Mouse (Mus musculus) kidney, adult 18-20 months (tissue): ENCODE data around the gene Runx2.

Source experiments
- DNase-seq: peaks from one replicate; pipeline ENCODE4 v3.0.0; 2021

Runx2 gene

DNA sequence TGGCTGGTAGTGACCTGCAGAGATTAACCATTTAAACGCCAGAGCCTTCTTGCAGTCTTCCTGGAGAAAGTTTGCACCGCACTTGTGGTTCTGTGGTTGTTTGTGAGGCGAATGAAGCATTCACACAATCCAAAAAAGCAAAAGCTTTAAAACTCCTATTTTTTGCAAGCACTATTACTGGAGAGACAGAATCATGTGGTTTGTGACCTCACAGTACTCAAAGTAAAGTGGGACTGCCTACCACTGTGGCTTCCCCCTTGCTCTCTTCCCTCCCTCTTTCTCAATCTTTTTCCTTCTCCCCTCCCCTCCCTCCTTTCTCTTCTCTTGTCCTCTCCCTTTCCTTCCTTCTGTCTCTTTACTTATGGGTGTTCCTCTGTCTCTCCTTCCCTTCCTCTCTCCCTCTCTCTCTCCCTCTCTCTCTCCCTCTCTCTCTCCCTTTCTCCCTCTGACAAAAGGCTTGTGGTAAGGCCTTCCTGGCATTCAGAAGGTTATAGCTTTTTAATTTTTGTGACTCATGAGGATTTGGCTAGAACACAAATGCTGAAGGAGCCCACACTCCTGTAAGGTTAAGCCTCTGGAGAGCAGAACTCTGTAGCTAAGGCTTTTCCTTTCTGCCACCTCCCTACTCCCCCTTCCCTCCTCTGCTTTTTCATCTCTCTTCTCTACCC, at the start of gene Runx2:
TSS of gene Runx2 (minus strand) at position 290 of the 668 bp plus-strand sequence.
- no peak for DNase-seq

DNA sequence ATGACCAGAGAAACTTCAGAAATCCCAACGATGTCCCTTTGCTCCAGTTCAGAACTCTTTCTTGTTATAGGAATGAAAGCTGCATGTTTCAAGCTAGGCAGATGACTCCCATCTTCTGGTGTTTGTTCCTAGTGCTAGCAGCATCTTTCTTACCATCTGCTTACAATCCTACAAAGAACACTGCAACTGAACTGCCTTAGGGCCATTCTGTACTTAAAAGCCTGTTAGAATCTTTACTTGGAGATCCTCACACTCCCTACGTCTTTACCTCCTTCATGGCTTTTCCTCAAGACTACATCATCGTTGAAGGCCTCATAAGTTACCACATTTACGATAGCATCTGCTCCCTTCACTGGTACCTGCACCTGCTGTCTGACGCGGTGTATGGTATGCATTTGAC, 48.6 kb upstream of the Runx2 start:
- DNase-seq = no peak

DNA sequence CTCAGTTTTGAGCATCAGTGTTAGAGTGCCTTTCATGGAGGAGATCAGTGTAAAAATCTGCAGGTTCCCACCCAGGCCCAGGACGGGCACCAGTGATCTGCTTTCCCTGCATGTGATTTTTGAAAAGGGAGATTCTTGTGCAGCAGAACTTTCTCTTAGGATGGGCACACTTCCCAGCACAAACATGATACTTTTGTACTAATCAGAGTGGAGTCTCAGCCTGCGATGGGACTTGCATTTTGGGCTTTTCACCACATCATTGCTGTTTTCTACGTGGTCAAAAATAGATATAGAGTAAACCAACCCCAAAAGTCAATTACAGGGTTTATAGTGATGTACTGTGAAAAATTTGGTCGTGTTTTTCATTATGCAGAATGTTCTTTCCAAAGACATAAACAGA, 27.6 kb upstream of the Runx2 start:
- DNase-seq = no peak

DNA sequence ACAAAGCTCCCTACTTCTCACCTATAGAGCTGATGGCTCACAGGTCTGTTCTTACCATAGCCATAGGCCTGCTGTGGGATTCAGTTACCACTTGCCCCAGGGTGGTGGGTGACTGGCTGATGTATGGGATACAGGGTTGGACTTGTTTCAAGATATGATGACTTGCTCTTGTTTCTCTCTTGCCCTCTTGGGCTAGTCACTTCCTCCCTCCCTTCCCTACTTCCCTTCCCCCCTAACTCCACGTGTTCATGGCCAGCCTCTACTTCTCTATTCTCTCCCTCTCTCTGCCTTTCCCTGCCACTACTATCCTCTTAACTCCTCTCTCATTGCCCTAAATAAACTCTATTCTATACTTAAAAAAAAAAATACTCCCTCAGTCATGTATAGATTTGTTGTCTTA, 16.6 kb upstream of the Runx2 start:
- no peak for DNase-seq

DNA sequence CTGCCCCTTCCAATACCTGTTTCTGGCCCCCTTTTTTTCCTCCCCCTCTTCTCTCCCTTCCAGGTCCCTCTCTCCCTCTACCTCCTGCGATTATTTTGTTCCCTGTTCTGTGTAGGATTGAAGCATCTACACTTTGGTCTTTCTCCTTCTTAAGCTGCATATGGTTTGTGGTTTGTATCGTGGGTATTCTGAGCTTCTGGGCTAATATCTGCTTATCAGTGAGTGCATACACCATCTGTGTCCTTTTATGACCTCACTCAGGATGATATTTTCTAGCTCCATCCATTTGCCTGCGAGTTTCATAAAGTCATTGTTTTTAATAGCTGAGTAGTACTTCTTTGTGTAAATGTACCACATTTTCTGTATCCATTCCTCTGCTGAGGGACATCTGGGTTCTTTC, 15.0 kb upstream of the Runx2 start:
- DNase-seq = no peak

DNA sequence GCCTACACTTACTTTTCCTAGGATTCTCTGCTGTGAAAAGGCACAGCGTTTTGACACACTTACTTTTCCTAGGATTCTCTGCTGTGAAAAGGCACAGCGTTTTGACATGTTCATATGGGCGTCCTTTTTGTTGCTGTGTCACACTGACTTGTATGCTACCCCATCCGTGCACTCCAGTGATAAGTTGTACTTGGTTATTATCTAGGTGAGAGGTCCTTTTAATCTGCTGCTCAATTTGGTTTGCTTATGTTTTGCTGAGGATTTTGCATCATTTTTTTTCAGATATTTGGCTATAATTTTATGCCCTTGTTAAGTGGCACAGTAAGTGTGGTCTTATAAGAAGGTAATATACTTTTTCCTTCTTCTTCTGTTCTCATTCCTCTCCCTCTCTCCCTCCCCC, 13.4 kb upstream of the Runx2 start:
- DNase-seq = no peak

DNA sequence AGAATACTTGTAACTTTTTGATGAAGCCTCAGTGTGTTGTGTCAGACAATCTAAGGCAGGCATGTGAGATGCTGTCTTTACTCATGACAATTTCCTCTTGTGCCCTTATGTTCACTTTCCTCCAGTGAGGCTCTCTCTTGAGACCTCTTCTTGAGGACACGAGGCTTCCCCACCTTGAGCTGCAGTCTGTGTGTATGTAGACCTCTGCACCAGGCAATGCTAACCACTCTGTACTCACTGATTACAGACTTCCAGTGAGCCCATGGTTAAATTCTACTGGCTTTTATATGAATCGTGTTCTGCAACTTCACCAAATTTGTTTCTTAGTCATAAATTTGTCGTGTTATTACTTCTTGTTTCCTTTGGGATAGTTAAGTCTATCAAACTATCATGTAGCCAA, 12.5 kb upstream of the Runx2 start:
- no peak for DNase-seq

DNA sequence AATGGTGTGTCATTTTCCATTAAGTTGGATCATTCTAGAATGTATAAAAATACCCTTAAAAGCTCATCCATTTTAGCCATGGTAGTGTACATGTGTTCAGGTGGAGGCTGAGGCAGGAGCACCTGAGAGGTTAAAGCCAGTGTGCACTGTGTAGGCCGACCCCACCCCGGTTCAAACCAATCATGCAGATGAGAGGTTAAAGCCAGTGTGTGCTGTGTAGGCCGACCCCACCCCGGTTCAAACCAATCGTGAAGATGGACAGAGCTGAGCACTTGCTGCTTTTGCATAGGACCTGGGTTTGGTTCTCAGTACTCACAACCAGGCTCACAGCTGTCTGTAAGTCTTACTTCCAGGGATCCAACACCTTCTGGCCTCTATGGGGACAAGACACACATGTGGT, 7.3 kb upstream of the Runx2 start:
- no peak for DNase-seq

DNA sequence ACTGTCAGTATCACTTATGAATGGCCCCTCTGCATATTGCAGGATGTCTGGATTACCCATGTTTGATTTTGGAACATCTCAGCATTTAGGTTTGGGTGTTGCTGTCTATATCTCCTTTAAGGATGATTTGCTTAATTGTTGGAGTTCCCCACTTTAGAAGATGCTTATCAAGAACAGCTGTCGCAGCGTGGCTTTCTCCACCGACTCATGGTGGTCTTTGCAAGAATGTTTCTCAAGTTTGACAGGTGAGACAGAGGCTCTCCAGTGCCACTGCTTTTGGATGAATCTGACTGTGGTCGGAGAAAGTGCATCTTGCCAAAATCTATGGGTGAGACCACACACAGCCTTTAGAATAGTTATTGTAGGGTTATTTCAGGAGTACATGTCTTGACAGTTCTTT, 5.2 kb upstream of the Runx2 start:
- DNase-seq = no peak

DNA sequence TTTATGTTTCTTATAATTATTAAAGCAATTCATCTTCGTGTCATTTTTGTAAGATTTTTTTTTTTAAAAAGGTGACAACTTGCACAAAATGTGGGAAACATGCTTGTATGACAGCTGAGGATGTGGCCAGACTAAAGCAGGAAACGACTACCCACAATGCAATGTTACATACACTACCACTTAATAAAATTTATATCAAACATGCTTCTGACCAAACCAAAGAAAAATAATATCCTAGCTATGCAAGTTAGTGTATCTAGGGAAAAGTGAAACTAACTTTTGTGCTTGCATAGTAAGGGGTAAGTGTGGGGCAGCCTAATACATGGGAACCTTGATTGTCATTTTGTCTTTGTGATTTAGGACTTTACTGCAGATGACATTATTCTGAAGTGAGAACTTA, 4.2 kb upstream of the Runx2 start:
- DNase-seq = no peak

DNA sequence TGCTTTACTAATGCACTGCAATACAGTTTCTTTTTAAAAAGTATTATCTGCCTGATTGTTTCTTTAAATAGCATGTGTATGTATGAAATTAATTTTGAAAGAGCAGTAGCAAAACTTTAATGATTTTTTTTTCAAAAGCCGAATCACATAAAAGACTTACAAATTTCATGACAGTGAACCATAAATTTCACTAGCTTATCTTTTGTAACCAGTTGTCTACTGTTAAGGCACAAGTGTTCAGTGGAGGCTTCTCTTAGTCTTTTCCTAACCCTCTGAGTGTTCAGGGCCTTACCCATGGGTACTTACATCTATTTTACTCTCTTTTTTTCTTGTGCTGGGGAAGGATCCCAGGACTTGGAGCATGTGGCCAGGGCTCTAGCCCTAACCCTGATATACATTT, 7.6 kb downstream of the Runx2 start:
- DNase-seq = no peak

DNA sequence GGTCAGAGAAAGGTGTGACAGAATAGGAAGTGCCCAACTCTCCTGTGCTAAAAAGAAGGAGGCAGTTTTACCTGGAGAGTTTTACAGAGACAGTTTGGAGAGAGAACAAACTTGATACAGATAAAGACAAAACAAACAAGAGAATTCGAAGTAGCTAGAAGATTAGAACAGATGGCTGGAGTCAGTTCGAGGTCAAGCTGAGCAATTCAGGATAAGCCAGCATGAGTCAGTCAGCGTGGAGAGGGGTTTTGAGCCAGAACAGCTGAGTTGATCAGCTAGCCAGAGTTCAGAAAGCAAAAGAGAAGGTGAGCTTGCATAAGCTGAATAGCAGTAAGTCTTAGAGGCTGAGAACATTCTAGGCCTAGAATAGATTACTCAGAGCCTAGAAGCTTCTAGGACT, 17.3 kb downstream of the Runx2 start:
- no peak for DNase-seq

DNA sequence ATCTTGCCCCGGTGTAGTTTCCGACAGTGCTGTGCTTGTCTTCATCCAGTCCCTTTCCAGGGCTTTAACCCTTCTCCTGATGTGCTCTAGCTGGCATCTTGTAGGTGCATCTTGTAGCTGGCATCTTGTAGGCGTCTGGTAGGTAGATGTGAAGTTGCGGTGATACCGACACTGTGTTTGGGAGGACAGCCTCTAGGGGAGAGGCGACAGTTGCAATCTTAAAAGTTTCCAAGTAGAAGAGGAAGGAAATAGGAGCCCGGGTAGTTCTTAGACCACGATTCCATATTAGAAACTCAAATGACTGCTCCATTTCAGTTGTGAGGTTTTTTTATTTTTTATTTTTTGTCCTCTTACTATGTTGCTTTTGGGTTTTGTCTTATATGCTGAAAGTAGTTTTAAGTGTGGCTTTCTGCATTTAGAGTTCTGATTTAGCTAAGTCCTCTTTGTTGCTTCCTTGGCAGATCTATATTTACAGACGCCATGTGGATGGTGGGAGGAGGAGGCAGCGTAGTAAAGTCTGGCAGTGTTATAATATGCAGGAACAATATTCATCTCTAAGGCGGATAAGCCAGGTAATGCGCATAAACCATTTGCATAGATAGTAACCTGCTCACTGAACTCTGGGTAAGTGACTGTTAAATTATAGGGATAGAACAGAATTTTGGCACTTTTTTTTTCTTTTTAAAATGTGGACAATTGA, 22.2 kb downstream of the Runx2 start:
- DNase-seq = no peak

DNA sequence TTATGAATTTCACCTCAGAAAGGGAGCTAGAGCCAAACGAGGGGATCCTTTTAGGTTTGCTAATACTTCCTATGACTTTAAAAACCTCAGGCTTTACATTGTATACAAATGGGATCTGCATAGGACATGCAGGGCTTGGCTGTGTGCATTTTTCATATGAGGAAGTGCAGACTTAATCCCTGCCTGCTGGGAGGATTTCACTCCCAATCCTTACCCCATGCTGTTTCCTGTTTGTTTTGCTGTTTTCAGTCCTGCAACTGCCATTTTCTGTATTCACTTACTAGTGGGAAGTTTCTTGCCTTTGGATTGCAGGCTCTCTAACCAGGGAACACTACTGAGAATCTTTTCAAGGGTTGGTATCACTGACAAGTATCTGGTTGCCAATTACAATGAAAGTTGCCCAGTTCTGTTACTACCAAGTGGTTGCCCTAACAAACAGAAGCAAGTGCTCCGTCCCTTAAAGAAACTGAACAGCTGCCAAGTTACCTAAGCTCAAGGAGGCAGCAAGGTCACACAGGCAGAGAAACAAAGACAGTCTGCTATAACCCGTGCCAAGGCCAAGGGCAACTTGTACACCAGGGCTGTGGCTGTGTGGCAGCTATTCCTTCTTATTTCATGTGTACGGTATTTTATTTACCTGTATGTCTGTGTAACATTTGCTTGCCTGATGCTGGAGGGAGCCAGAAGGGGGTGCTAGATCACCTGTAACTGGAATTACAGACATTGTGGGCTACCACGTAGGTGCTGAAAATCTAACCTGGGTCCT, 25.4 kb downstream of the Runx2 start:
- peak; percentile 35 for DNase-seq

DNA sequence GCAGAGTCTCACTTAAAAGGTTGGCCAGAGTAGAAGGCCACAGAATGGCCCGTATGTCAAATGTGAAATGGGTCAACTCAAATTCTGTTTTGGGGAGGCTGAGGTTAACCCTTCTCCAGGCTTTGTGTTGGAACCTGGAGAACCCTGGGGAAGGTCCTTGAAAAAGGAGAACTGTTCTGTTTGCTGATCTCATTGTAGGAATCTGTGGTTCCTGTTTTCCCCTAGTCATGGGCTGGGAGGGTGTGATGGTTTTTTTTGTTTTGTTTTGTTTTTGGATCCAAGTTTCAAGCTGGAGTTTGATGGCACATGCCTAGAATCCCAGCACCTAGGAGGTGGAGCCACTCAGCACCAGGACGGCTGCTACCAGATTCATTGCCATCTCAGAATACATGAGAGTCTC, 31.5 kb downstream of the Runx2 start:
- no peak for DNase-seq

DNA sequence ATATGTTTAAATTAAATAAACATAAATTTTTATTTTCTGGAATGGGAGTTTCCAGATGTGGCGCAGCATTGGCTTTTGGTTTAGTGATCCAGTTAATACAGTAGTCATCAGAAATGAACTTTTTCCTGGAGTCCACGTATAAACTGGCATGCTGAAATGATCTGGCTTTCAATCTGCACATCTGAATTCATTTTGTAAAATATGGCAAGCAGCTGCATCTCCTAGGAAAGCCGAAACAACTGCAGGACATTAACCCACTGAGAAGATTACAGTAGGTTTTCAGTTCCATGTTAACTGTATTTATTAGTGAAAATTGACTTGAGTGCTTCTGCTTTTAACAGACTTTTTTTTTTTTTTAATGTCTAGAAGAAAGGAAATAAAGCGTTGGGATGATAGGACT, 32.2 kb downstream of the Runx2 start:
- no peak for DNase-seq

DNA sequence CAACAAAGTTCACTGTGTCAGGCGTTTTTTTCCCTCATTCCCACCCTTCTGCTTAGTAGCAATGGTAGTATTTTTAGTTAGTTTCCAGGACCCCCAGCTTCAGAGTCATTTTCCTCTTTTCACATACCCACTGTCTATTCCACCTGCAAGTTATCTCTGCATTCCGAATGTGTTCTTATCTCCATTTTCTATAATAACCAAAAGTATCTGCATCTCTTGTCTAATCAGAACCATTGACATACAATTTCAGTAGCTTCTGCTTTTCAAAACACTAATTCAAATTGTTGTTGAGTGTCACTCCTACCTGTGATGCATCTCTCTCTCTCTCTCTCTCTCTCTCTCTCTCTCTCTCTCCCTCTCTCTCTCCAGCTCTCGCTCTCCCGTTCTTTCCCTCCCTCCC, 34.2 kb downstream of the Runx2 start:
- DNase-seq = no peak

DNA sequence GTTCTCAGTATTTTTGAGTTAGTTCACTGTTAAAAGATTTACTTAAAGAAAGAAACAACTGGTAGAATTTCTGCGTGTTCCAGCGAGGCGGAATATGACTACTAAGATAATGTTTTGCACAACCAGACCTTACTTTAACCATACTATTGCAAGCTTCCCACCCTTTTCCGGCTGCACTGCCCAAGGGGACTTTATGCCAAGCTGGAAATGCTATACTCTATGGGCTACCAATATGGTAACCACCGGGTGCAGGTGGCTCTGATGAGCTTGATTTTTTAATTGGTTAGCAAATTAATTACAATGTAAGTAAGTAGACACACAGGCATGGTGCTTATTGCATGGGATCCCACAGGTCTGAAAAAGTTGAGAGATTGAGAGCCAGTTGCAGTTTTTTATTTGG, 36.5 kb downstream of the Runx2 start:
- DNase-seq = no peak

DNA sequence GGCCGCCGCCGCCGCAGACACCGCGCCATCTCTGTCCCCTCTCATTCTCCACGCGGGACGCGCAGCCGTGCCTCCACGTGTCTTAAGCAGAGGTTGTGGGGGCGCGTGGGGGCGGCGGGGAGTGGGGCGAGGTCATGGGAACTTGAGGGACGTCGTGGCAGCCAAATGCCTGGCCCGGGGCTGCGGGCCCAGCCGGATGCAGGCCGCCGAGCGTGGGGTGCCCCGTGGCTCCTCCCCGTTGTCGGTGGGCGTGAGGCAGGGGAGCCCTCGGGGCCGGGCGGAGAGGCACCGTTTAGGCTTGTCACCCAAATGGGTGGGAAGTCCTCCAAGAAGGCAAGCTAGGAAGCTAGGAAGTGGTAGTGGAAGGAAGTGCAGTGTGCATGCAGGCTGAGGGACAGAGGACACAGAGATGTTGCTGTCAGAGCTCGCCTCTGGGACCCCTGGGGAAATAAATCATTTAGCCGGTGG, 37.2 kb downstream of the Runx2 start:
- peak; percentile 66 for DNase-seq

DNA sequence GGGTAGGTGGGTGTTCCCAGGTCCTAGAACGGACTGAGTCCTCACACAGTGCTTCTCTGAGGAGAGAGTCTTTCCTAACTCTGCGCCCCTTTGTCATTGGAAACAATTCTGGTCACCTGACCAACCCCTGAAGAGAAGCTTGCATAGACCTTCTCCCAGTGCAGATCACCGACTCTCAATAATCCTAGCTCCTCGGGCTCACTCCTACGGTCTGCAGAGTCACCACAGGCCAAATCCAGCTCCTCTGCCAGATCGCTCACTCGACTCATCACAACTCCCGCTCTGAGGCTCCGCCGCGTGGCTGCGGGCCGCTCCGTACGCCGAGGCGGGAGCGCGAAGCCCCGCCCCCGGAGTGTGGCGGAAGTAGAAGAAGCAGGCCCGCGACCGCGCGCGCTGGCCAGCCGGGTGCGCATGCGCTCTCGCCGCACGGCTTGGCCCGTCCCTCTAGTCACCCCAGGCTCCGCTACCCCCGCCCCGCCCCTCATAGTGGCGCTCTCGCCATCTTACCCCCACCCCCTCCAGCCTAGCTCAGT, 37.8 kb downstream of the Runx2 start, which contains the start of gene Supt3:
TSS of gene Supt3 (plus strand) at position 415 of the 533 bp plus-strand sequence.
- DNase-seq = peak; percentile 97

DNA sequence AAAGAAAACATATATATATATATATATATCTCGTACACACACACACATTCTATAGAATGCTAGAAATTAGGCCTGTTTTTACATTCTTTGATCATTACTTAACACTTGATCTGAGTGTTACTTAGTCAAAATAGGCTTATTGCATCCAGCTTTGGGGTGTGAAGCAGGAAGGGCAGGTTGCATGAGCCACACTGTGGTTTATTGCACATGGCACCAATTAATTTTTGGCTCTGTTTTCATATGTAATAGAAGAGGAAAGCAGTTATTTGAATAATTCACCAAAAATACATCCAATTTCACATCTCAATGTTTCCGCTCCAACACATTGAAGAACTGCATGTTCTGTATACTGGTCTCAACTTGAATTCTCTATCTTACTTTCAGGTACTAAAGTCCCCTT, 42.0 kb downstream of the Runx2 start:
- DNase-seq = no peak

DNA sequence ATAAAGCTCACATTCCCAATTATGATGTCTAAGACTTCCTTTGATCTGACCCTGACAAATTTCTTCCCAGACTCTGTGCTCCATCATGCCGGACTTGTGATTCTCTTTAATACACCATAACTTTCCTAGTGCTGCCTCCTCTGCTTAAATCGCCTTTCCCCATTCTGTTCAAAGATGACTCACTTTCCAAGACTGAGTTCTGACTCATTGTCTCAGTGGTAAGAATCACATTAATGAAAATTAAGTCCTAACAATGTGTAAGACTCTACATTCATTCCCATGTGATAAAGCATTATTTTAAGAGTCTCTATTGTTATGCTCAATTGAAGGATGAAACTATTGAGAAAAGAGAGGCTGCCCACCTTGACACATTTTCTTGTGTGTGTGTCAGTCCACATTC, 43.7 kb downstream of the Runx2 start:
- no peak for DNase-seq

DNA sequence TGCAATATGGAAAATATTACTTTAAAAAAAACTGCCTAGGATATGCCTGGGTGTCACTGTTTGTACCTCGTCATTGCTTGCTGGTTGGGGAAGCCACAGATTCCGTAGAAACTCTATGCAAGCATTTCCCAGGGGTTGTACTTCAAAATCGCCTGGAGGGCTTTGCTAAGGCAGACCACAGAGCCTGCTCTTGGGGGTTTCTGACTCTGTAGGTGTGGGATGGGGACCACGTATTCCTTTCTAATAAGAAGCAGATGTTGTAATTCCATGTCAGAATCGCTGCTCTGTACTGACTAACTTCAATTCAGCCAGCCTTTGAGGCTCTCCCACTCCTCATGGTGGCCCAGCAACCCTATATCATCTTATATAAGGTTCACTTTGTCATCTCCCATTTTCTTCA, 46.1 kb downstream of the Runx2 start:
- no peak for DNase-seq

DNA sequence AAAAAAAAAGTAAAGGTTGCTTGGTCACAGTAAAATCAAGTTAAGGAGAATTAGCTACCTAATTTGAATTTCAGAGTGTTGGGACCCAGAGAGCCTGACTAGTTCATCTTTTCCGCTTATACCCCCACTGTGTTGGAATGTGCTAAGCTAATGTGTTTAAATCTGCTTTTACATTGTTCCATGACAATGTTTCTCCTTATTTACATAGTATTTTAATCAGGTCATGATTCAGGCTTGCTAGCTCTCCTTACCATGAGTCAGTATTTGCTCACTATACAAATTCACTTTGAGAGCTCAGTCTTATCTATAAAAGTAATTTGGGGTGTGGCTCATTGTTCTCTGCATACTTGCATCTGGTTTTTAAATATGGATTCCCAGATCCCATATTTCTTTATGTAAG, 47.2 kb downstream of the Runx2 start:
- DNase-seq = no peak
